Mouse (Mus musculus) midbrain, embryonic 14.5 days (tissue): ENCODE data around the gene Trim25. TPM values are rescaled to one million over a fixed set of nuclear protein-coding genes. Genes with fewer than 3 reads are reported as not detected.

Experiments used
- ATAC-seq: fragments of 200-750 bp; cut with Nextera tagmentation; 2 replicates; pipeline ENCODE4 v1.8.0; 2017; ENCODE audit warnings: moderate number of reproducible peaks, moderate library complexity; ENCODE audit not compliant: low FRiP score, low TSS enrichment
- DNase-seq: peaks from one replicate; pipeline ENCODE4 v3.0.0-alpha.2; 2015
- H3K27ac ChIP-seq: fragments of 300-500 bp; sonication (generic); replicated peaks from 2 replicates; pipeline ENCODE4 v1.5.1; 2014; ENCODE audit warnings: mild to moderate bottlenecking, low read depth, low read length, moderate library complexity
- H3K27me3 ChIP-seq: fragments of 300-500 bp; sonication (generic); 2 replicates; pipeline ENCODE4 v1.6.1; 2014; ENCODE audit warnings: low read length, control low read depth, mixed read lengths; ENCODE audit not compliant: control insufficient read depth, insufficient read depth
- H3K36me3 ChIP-seq: fragments of 300-500 bp; sonication (generic); 2 replicates; pipeline ENCODE4 v1.6.1; 2014; ENCODE audit warnings: low read length, control low read depth; ENCODE audit not compliant: control insufficient read depth, insufficient read depth
- H3K4me1 ChIP-seq: fragments of 300-500 bp; sonication (generic); 2 replicates; pipeline ENCODE4 v1.6.1; 2014; ENCODE audit warnings: mild to moderate bottlenecking, antibody characterized with exemption, low read length, control low read depth; ENCODE audit not compliant: control insufficient read depth, insufficient read depth
- H3K4me2 ChIP-seq: fragments of 300-500 bp; sonication (generic); 2 replicates; pipeline ENCODE4 v1.6.1; 2014; ENCODE audit warnings: mild to moderate bottlenecking, low read length, moderate library complexity
- H3K4me3 ChIP-seq: fragments of 300-500 bp; sonication (generic); replicated peaks from 2 replicates; pipeline ENCODE4 v1.5.1; 2014; ENCODE audit warnings: low read depth, low read length
- H3K9ac ChIP-seq: fragments of 300-500 bp; sonication (generic); replicated peaks from 2 replicates; pipeline ENCODE4 v1.6.1; 2014; ENCODE audit warnings: mild to moderate bottlenecking, low read length, moderate library complexity
- H3K9me3 ChIP-seq: fragments of 300-500 bp; sonication (generic); 2 replicates; pipeline ENCODE4 v1.6.1; 2016; ENCODE audit warnings: low read length, control low read depth, mixed read lengths; ENCODE audit not compliant: control insufficient read depth
- WGBS: fragments of 180-500 bp; shearing (Covaris S2); extraction: QIAGEN DNeasy Blood & Tissue Kit; methylation state at CpG from one replicate; pipeline ENCODE4 v1.1.7; 2014; 5-methylcytosine and 5-hydroxymethylcytosine counted together
- polyA plus RNA-seq: library from polyadenylated mRNA; unstranded; fragments of >200 nt; fragmentation: Nextera tagmentation; extraction: Ambion mirVana; gene quantifications from 2 replicates; pipeline ENCODE4 v1.2.1, GENCODE M21; 2014

The Trim25 gene
- polyA plus RNA-seq, 1 experiment from 2014 or later, result 3.9 TPM

DNA sequence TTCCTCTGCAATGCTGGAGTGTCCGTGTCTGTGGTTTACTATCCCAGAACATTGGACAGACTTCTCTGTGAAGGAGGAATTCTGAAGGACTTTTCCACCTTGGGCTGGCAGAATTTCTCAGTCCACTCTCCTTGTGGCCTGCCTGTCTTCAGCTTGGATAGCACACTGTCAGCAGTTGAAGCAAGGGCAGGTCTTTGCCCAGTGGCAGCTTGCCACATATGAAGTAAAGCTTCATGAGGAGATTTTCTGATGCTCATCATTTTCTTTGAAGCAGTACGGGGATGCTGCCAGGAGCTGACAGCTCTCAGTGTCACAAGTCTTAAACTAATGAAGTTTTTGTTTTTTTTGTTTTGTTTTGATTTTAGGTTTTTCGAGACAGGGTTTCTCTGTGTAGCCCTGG lies 40.3 kb upstream of the Trim25 start:
- Histone ChIP-seq H3K27ac (no peak overlapping the region), H3K9me3 (no peaks in the 10 kb centered on the region), H3K9ac (no peak overlapping the region), H3K4me3 (no peak overlapping the region), H3K36me3 (no peaks in the 10 kb centered on the region), H3K4me2 (no peak overlapping the region), H3K4me1 (0 out of 2 replicates have a peak, but pooled peaks cover 4% of the 10 kb centered on the region), H3K27me3 (no peaks in the 10 kb centered on the region)
- WGBS, result 87% methylated on average over 3 of the region's 3 CpGs
- ATAC-seq (no peak), DNase-seq (no peak)

GRCm38 (mm10) chr11:88966881-88967361 lies 32.3 kb upstream of the Trim25 start, which contains the start of gene Elobl:
Elobl (minus strand) TSS chr11:88966931.
- Histone ChIP-seq H3K4me3 (no peak within 1 kb of the TSS), H3K4me1 (no peaks in the 10 kb centered on the region), H3K27me3 (no peaks in the 10 kb centered on the region), H3K27ac (no peak within 1 kb of the TSS), H3K4me2 (no peak within 1 kb of the TSS), H3K9ac (no peak within 1 kb of the TSS), H3K36me3 (no peaks in the 10 kb centered on the region), H3K9me3 (no peaks in the 10 kb centered on the region)
- no peak for ATAC-seq
- DNase-seq, result no peak
- whole genome bisulfite sequencing, result 96% methylated on average over 2 of the region's 3 CpGs

DNA sequence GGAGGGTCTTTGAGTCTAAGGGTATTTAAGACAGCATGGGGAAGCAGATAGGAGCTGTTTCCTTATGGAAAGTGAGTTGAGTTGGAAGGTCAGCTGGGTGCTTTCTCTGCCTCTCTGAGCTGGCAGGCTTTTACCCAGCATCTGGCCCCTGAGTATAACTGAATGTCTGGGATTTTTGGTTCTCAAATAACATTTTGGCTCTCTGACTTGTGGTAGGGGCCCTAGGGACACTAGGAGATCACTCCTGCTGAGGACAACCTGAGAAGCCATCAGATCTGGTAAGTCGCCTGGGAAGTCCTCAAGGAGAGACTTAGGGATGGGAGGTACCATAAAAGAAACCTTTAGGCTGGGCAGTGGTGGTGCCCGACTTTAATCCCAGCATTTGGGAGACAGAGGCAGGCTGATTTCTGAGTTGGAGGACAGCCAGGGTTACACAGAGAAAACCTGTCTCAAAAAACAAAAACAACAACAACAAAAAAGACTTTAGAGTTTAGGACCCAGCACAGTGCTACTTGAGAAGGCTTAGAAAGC lies 28.9 kb upstream of the Trim25 start, which contains the start of gene Coil:
TSS of gene Coil (plus strand) at position 51 of the 531 bp plus-strand sequence.
- Histone ChIP-seq H3K36me3 (no peaks in the 10 kb centered on the region), H3K4me2 (no peak within 1 kb of the TSS)
- peak; percentile 23 for DNase-seq

GRCm38 (mm10) chr11:88973776-88974701 lies 25.1 kb upstream of the Trim25 start:
- no peaks in the 10 kb centered on the region for H3K9me3 ChIP-seq
- ATAC-seq, result peak; percentile 82
- peaks cover 12% of the 10 kb centered on the region; the same call in 1 of the 2 replicates for H3K4me1 ChIP-seq
- peak overlapping the region; percentile 96 for H3K27ac ChIP-seq
- H3K27me3 ChIP-seq, result no peaks in the 10 kb centered on the region
- peak overlapping the region; percentile 74 for H3K4me3 ChIP-seq
- peak overlapping the region; percentile 72 for H3K4me2 ChIP-seq
- no peaks in the 10 kb centered on the region for H3K36me3 ChIP-seq
- 1% methylated on average over 62 of the region's 62 CpGs for WGBS
- peak overlapping the region; percentile 83 for H3K9ac ChIP-seq
- peak; percentile 98 for DNase-seq

More for the DNA sequence above, 28.9 kb upstream of the Trim25 start, which contains the start of gene Coil:
- no peak for ATAC-seq
- 37% methylated on average over 2 of the region's 2 CpGs for WGBS
- Histone ChIP-seq H3K9ac (no peak within 1 kb of the TSS), H3K4me3 (no peak within 1 kb of the TSS), H3K9me3 (no peaks in the 10 kb centered on the region), H3K27ac (no peak within 1 kb of the TSS), H3K27me3 (no peaks in the 10 kb centered on the region), H3K4me1 (peaks cover 7% of the 10 kb centered on the region; the same call in 1 of the 2 replicates)

DNA sequence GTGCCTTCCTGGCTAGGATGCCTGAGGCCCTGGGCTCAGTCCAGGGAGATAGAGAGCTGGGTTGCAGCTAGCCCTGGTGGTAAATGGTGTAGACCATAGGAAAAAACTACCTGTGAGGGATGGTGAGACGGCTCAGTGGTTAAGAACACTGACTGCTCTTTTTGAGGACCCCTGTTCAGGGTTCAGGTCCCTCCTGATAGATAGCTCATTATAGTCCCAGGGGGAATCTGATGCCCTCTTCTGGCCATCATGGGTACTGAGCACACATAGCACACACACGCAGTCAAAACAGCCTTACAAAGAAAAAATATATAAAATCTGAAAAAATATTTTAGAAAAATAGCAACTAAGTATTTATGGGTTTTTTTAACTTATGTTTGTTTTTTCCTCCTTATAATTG lies 22.9 kb upstream of the Trim25 start:
- ATAC-seq (no peak), DNase-seq (no peak)
- peaks cover 6% of the 10 kb centered on the region for H3K36me3 ChIP-seq
- H3K9ac ChIP-seq, result no peak overlapping the region
- no peak overlapping the region for H3K27ac ChIP-seq
- H3K4me2 ChIP-seq, result no peak overlapping the region
- H3K4me3 ChIP-seq, result no peak overlapping the region
- peaks cover 12% of the 10 kb centered on the region; the same call in 1 of the 2 replicates for H3K4me1 ChIP-seq
- no peaks in the 10 kb centered on the region for H3K27me3 ChIP-seq
- WGBS, result 97% methylated on average over 2 of the region's 2 CpGs
- no peaks in the 10 kb centered on the region for H3K9me3 ChIP-seq

GRCm38 (mm10) chr11:88977188-88977587 lies 22.0 kb upstream of the Trim25 start:
- no peak for DNase-seq
- 98% methylated on average over 5 of the region's 5 CpGs for WGBS
- no peak for ATAC-seq
- Histone ChIP-seq H3K9me3 (no peaks in the 10 kb centered on the region), H3K4me2 (no peak overlapping the region), H3K9ac (no peak overlapping the region), H3K36me3 (peaks cover 13% of the 10 kb centered on the region), H3K27ac (no peak overlapping the region), H3K27me3 (no peaks in the 10 kb centered on the region), H3K4me3 (no peak overlapping the region), H3K4me1 (peaks cover 12% of the 10 kb centered on the region; the same call in 1 of the 2 replicates)

GRCm38 (mm10) chr11:88981337-88981736 lies 17.8 kb upstream of the Trim25 start:
- H3K27me3 ChIP-seq, result no peaks in the 10 kb centered on the region
- no peak overlapping the region for H3K9ac ChIP-seq
- H3K4me2 ChIP-seq, result no peak overlapping the region
- H3K4me1 ChIP-seq, result no peaks in the 10 kb centered on the region
- no peak overlapping the region for H3K4me3 ChIP-seq
- WGBS, result 92% methylated on average over 8 of the region's 8 CpGs
- ATAC-seq, result no peak
- no peak overlapping the region for H3K27ac ChIP-seq
- DNase-seq, result no peak
- peaks cover 51% of the 10 kb centered on the region for H3K36me3 ChIP-seq
- H3K9me3 ChIP-seq, result no peaks in the 10 kb centered on the region

DNA sequence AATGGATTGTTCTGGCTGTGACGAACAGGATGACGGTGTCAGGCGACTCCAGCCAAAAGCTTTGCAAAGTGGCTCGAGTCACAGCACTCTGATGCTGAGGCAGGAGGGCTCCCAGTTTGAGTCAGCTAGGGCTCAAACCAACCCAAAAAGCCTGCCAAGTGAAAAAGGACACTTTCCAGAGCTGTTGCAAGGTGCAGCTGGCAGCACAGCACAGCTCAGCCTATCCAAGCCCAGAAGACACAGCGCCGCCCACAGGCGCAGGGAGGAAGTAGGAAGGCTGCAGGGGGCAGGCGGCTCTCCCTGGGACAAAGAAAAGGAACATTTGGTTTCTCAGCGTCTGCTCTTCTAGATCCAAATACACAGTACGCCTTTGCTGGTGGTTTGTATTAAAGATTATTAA lies 12.6 kb upstream of the Trim25 start:
- H3K27ac ChIP-seq, result no peak overlapping the region
- H3K27me3 ChIP-seq, result no peaks in the 10 kb centered on the region
- peaks cover 79% of the 10 kb centered on the region for H3K36me3 ChIP-seq
- WGBS, result 82% methylated on average over 10 of the region's 10 CpGs
- H3K4me3 ChIP-seq, result no peak overlapping the region
- no peak overlapping the region for H3K9ac ChIP-seq
- H3K4me1 ChIP-seq, result no peaks in the 10 kb centered on the region
- ATAC-seq (no peak), DNase-seq (no peak)
- no peaks in the 10 kb centered on the region for H3K9me3 ChIP-seq
- H3K4me2 ChIP-seq, result no peak overlapping the region
